Mouse (Mus musculus) MEL (cell line): ENCODE data around the gene Sh3rf3.

Experiments
- CTCF ChIP-seq, 3 experiments: IDR thresholded peaks in 2 of 3; conservative IDR thresholded peaks in 1 of 3; 2 replicates each; pipeline ENCODE4 v1.5.1; 2011 to 2012; ENCODE audit warnings: low read length in 3 of 3, low read depth in 2 of 3, mild to moderate bottlenecking in 2 of 3, improper control_type of control experiment in 1 of 3, inconsistent platforms in 1 of 3, mixed read lengths in 1 of 3, moderate library complexity in 1 of 3; ENCODE audit not compliant: control insufficient read depth in 1 of 3, insufficient read depth in 1 of 3, poor library complexity in 1 of 3, severe bottlenecking in 1 of 3
- EP300 ChIP-seq, 2 experiments: IDR thresholded peaks; 2 replicates each; pipeline ENCODE4 v1.6.1; 2011; ENCODE audit warnings: improper control_type of control experiment in 2 of 2, low read length in 2 of 2, low read depth in 1 of 2, mild to moderate bottlenecking in 1 of 2
- ETS1 ChIP-seq: IDR thresholded peaks from 2 replicates; pipeline ENCODE4 v1.6.1; 2012; ENCODE audit warnings: low read depth, mild to moderate bottlenecking, inconsistent platforms, low read length, improper control_type of control experiment, moderate library complexity
- KAT2A ChIP-seq: conservative IDR thresholded peaks from 2 replicates; pipeline ENCODE4 v1.6.1; 2012; ENCODE audit warnings: low read depth, low read length, improper control_type of control experiment, inconsistent platforms
- MAFK ChIP-seq: IDR thresholded peaks from 2 replicates; pipeline ENCODE4 v1.6.1; 2011; ENCODE audit warnings: low read depth, mild to moderate bottlenecking, low read length, improper control_type of control experiment, borderline replicate concordance
- MEF2A ChIP-seq: IDR thresholded peaks from 2 replicates; pipeline ENCODE4 v1.6.1; 2014; ENCODE audit warnings: low read depth, mild to moderate bottlenecking, inconsistent platforms, low read length, improper control_type of control experiment; ENCODE audit not compliant: poor library complexity, insufficient replicate concordance, severe bottlenecking; ENCODE audit errors: extremely low read depth
- MXI1 ChIP-seq: IDR thresholded peaks from 2 replicates; pipeline ENCODE4 v1.6.1; 2011; ENCODE audit warnings: mild to moderate bottlenecking, low read depth, low read length, improper control_type of control experiment
- POLR2A ChIP-seq, 2 experiments: IDR thresholded peaks; 2 replicates each; pipeline ENCODE4 v1.6.1; 2011 to 2012; ENCODE audit warnings: low read length in 2 of 2, mild to moderate bottlenecking in 2 of 2, control low read depth in 1 of 2, improper control_type of control experiment in 1 of 2, low read depth in 1 of 2, moderate library complexity in 1 of 2; ENCODE audit not compliant: control insufficient read depth in 1 of 2, insufficient read depth in 1 of 2, poor library complexity in 1 of 2
- RAD21 ChIP-seq: IDR thresholded peaks from 2 replicates; pipeline ENCODE4 v1.6.1; 2011; ENCODE audit warnings: mild to moderate bottlenecking, low read depth, low read length, improper control_type of control experiment
- SMC3 ChIP-seq: IDR thresholded peaks from 2 replicates; pipeline ENCODE4 v1.6.1; 2011; ENCODE audit warnings: low read depth, low read length, improper control_type of control experiment
- TAL1 ChIP-seq: IDR thresholded peaks from 2 replicates; pipeline ENCODE4 v1.6.1; 2012; ENCODE audit warnings: mild to moderate bottlenecking, inconsistent platforms, low read length, moderate library complexity, mixed read lengths
- TCF12 ChIP-seq: IDR thresholded peaks from 2 replicates; pipeline ENCODE4 v1.6.1; 2014; ENCODE audit warnings: low read depth, mild to moderate bottlenecking, inconsistent platforms, low read length, improper control_type of control experiment, moderate library complexity
- USF1 ChIP-seq: IDR thresholded peaks from 2 replicates; pipeline ENCODE4 v1.6.1; 2014; ENCODE audit warnings: low read depth, mild to moderate bottlenecking, inconsistent platforms, low read length, improper control_type of control experiment, moderate library complexity

DNA sequence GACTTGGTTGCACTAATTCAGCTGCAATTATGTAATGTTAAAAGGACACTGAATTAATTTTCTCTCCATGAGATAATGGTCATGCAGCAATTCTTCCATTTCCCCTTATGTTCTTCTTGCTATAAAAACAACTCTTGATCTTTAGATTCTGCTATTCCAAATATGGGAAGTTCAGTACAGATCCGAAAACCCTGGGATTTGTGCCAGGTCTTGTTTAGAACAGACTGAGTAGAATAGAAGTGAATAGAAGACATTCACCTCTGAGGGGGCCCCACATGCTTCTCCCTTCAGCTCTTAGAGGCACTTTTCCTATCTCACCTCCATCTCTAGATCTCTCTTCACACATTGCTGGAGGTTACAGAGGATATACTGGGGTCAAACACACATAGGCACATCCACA lies 10.8 kb upstream of the Sh3rf3 start:
- TF ChIP-seq ETS1 (no peak), POLR2A (IDR thresholded peaks at IDR 0.05; ENCODE audit: control insufficient read depth in 1 of 2, insufficient read depth in 1 of 2, low read depth in 1 of 2, low read length in 2 of 2, poor library complexity in 1 of 2) (no peak), CTCF (IDR thresholded peaks at IDR 0.05 in 2 of 3, conservative IDR thresholded peaks at IDR 0.05 in 1 of 3; ENCODE audit: control insufficient read depth in 1 of 3, insufficient read depth in 1 of 3, low read depth in 2 of 3, low read length in 3 of 3, poor library complexity in 1 of 3, severe bottlenecking in 1 of 3) (no peak), TCF12 (no peak), RAD21 (no peak), TAL1 (no peak), EP300 (IDR thresholded peaks at IDR 0.05; ENCODE audit: low read depth in 1 of 2, low read length in 2 of 2) (no peak), SMC3 (no peak), MEF2A (no peak), MXI1 (no peak), USF1 (no peak), KAT2A (no peak), MAFK (no peak)
